Mouse (Mus musculus) E14TG2a.4 (cell line): ENCODE data around the gene Jam2.

Source experiments
- CTCF ChIP-seq: conservative IDR thresholded peaks from 2 replicates; pipeline ENCODE4 v1.5.1; 2014; ENCODE audit warnings: low read length
- POU5F1 ChIP-seq: IDR thresholded peaks from 2 replicates; pipeline ENCODE4 v1.6.1; 2014; ENCODE audit warnings: low read length, borderline replicate concordance

- TF ChIP-seq CTCF (no peak), POU5F1 (no peak)
Observed at GRCm38 (mm10) chr16:84832736-84833135, 58.8 kb downstream of the Jam2 start.
